Mouse (Mus musculus): ENCODE data around the gene Tmem135.
A peak's percentile ranks its signal among the peaks of the same experiment; 100 is the strongest.
"Not testable (repeated sequence)": the region's sequence is repeated elsewhere in the genome, so short reads cannot be mapped to it uniquely, and the experiment has no call there.

The Tmem135 gene

DNA sequence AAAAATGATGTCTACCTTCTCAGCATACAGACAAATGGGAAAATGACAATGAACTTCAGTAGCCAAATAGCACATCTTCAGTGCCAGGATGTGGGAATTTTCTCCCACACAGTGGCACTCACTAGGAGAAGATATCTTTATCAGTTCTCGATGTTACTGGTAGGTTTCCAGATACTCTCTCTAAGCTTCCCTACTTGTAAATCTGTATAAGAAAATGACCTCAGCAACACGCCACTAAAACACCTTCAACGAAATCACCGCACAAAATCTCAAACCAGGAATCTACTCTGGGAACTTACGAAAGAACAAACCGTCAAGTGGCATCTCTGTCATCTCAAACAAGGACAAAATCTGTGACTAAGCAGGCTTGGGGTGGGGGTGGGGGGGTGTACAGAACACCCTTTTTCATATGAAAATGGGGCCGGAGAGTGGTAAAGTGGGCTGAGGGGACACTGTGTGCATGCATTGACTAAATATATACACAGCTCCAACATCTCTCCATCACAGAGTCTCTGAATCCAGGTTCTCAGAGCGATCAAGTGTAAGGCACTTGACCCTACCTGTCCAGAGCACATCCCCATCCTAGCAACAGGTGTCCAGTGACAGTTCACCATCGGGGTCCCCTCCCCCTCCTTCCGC lies 66.2 kb downstream of the Tmem135 start:
- DNase-seq (ENCODE audit: low read depth, low spot score), result no peak
- H3K36me3 ChIP-seq (ENCODE audit: control insufficient read depth, insufficient read depth, low read length, poor library complexity, severe bottlenecking), result no peaks in the 10 kb centered on the region
- no peaks in the 10 kb centered on the region for H3K27me3 ChIP-seq (ENCODE audit: control insufficient read depth, insufficient read depth, low read length, poor library complexity, severe bottlenecking)

- Histone ChIP-seq H3K36me3 (ENCODE audit: control insufficient read depth, insufficient read depth, low read length, poor library complexity, severe bottlenecking) (no peaks in the 10 kb centered on the region), H3K27me3 (ENCODE audit: control insufficient read depth, insufficient read depth, low read length, poor library complexity, severe bottlenecking) (no peaks in the 10 kb centered on the region)
- DNase-seq (ENCODE audit: low read depth, low spot score), result no peak
These were observed 67.6 kb downstream of the Tmem135 start for GRCm38 (mm10) chr7:89336434-89336833.

DNA sequence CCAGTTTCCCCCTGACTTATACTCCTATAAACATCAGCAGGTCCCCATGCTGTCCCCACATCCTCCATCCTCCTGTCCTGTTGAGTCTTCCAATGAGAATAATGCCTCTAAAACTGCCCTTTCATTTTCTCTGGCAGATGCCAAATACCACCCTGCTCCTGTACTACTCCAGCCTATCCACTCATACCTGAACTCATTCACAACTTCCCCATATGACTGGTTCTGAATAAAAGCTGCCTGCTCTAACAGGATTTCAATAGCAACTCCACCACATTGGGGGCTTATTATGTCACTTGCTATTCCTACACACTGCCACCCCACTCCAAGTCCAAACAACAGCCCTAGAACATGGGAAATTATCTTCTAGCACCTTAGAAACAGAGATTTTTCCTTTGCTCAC lies 68.7 kb downstream of the Tmem135 start:
- Histone ChIP-seq H3K27me3 (ENCODE audit: control insufficient read depth, insufficient read depth, low read length, poor library complexity, severe bottlenecking) (no peaks in the 10 kb centered on the region), H3K36me3 (ENCODE audit: control insufficient read depth, insufficient read depth, low read length, poor library complexity, severe bottlenecking) (no peaks in the 10 kb centered on the region)
- DNase-seq (ENCODE audit: low read depth, low spot score), result no peak

GRCm38 (mm10) chr7:89329896-89330295 lies 74.1 kb downstream of the Tmem135 start:
- DNase-seq (ENCODE audit: low read depth, low spot score), result no peak
- Histone ChIP-seq H3K27me3 (ENCODE audit: control insufficient read depth, insufficient read depth, low read length, poor library complexity, severe bottlenecking) (no peaks in the 10 kb centered on the region), H3K36me3 (ENCODE audit: control insufficient read depth, insufficient read depth, low read length, poor library complexity, severe bottlenecking) (no peaks in the 10 kb centered on the region)

GRCm38 (mm10) chr7:89327731-89328130 lies 76.3 kb downstream of the Tmem135 start:
- Histone ChIP-seq H3K36me3 (ENCODE audit: control insufficient read depth, insufficient read depth, low read length, poor library complexity, severe bottlenecking) (no peaks in the 10 kb centered on the region), H3K27me3 (ENCODE audit: control insufficient read depth, insufficient read depth, low read length, poor library complexity, severe bottlenecking) (no peaks in the 10 kb centered on the region)
- no peak for DNase-seq (ENCODE audit: low read depth, low spot score)

DNA sequence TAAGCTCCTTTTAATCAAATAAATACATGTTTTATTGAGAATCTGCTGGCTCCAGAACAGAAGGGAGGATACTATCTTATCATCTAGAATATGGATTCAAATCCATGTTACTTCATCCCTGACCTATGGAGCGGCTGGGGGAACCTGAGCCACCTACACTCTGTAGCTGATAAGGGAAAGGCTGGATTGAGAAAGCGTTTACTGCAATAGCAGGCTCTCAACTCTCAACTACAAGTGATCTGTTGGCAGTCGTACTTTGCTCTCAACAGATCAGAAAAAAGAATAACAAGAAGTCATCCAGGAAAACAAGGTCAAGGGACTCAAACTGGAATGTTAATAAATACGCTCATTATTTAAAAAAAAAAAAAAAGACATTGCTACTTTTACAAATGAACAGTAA lies 77.3 kb downstream of the Tmem135 start:
- H3K27me3 ChIP-seq (ENCODE audit: control insufficient read depth, insufficient read depth, low read length, poor library complexity, severe bottlenecking), result no peaks in the 10 kb centered on the region
- DNase-seq (ENCODE audit: low read depth, low spot score), result no peak
- H3K36me3 ChIP-seq (ENCODE audit: control insufficient read depth, insufficient read depth, low read length, poor library complexity, severe bottlenecking), result no peaks in the 10 kb centered on the region

GRCm38 (mm10) chr7:89326202-89326601 lies 77.8 kb downstream of the Tmem135 start:
- Histone ChIP-seq H3K36me3 (ENCODE audit: control insufficient read depth, insufficient read depth, low read length, poor library complexity, severe bottlenecking) (no peaks in the 10 kb centered on the region), H3K27me3 (ENCODE audit: control insufficient read depth, insufficient read depth, low read length, poor library complexity, severe bottlenecking) (no peaks in the 10 kb centered on the region)
- DNase-seq (ENCODE audit: low read depth, low spot score), result no peak

GRCm38 (mm10) chr7:89322741-89323140 lies 81.3 kb downstream of the Tmem135 start:
- DNase-seq (ENCODE audit: low read depth, low spot score); H3K27me3 ChIP-seq (ENCODE audit: control insufficient read depth, insufficient read depth, low read length, poor library complexity, severe bottlenecking); H3K36me3 ChIP-seq (ENCODE audit: control insufficient read depth, insufficient read depth, low read length, poor library complexity, severe bottlenecking): not testable (repeated sequence)

DNA sequence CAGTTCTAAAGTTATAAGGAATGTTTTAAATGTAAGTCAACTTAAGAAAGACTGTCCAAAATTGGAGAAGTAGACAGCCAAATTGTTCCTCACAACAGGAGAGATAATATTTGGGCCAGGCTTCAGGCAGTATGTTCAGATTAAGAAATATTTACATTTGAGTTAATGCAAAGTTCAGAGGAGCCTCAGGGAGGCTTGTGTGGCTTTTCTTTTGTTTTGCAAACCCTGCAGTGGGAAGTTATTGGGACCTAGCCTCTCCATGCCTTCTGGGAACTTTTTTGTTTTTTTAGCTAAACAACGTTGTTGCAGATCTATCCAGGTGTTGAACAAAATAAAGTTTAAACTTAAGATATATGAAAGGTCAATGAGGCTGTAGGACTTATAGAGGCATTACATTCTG lies 84.7 kb downstream of the Tmem135 start:
- H3K36me3 ChIP-seq (ENCODE audit: control insufficient read depth, insufficient read depth, low read length, poor library complexity, severe bottlenecking), result no peaks in the 10 kb centered on the region
- H3K27me3 ChIP-seq (ENCODE audit: control insufficient read depth, insufficient read depth, low read length, poor library complexity, severe bottlenecking), result no peaks in the 10 kb centered on the region
- no peak for DNase-seq (ENCODE audit: low read depth, low spot score)

GRCm38 (mm10) chr7:89317088-89317487 lies 86.9 kb downstream of the Tmem135 start:
- not testable (repeated sequence) for H3K27me3 ChIP-seq (ENCODE audit: control insufficient read depth, insufficient read depth, low read length, poor library complexity, severe bottlenecking); DNase-seq (ENCODE audit: low read depth, low spot score); H3K36me3 ChIP-seq (ENCODE audit: control insufficient read depth, insufficient read depth, low read length, poor library complexity, severe bottlenecking)

- DNase-seq (ENCODE audit: low read depth, low spot score), result no peak
- Histone ChIP-seq H3K27me3 (ENCODE audit: control insufficient read depth, insufficient read depth, low read length, poor library complexity, severe bottlenecking) (no peaks in the 10 kb centered on the region), H3K36me3 (ENCODE audit: control insufficient read depth, insufficient read depth, low read length, poor library complexity, severe bottlenecking) (no peaks in the 10 kb centered on the region)
These were observed 87.9 kb downstream of the Tmem135 start for GRCm38 (mm10) chr7:89316112-89316511.

- H3K27me3 ChIP-seq (ENCODE audit: control insufficient read depth, insufficient read depth, low read length, poor library complexity, severe bottlenecking), result no peaks in the 10 kb centered on the region
- no peak for DNase-seq (ENCODE audit: low read depth, low spot score)
- H3K36me3 ChIP-seq (ENCODE audit: control insufficient read depth, insufficient read depth, low read length, poor library complexity, severe bottlenecking), result no peaks in the 10 kb centered on the region; the same call in 1 of the 2 replicates
These were observed 92.5 kb downstream of the Tmem135 start for GRCm38 (mm10) chr7:89311555-89311954.

- peaks cover 4% of the 10 kb centered on the region for H3K36me3 ChIP-seq (ENCODE audit: control insufficient read depth, insufficient read depth, low read length, poor library complexity, severe bottlenecking)
- H3K27me3 ChIP-seq (ENCODE audit: control insufficient read depth, insufficient read depth, low read length, poor library complexity, severe bottlenecking), result no peaks in the 10 kb centered on the region
- DNase-seq (ENCODE audit: low read depth, low spot score), result no peak
These were observed 95.1 kb downstream of the Tmem135 start for GRCm38 (mm10) chr7:89308926-89309325.

DNA sequence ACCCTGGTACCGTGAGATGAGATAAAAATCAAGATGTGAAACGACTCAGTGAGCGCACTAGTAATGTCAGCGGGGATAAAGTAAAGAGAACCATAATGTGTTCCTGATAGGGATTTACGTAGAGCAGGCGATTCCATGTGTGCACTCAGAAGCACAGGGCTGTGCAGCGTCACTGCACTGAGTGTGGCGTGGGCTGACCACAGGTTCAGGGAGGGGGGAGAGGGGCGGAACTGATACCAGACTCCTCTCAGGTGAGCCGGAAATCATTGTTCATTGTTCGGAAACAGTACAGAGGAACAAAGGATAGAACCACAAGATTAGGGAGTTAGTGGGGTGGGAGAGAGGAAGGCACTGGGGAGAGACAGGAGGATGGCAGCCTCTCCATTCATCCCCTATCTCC lies 95.8 kb downstream of the Tmem135 start:
- Histone ChIP-seq H3K27me3 (ENCODE audit: control insufficient read depth, insufficient read depth, low read length, poor library complexity, severe bottlenecking) (no peaks in the 10 kb centered on the region), H3K36me3 (ENCODE audit: control insufficient read depth, insufficient read depth, low read length, poor library complexity, severe bottlenecking) (peaks cover 4% of the 10 kb centered on the region)
- peak; percentile 53 for DNase-seq (ENCODE audit: low read depth, low spot score)

- H3K36me3 ChIP-seq (ENCODE audit: control insufficient read depth, insufficient read depth, low read length, poor library complexity, severe bottlenecking), result peaks cover 4% of the 10 kb centered on the region
These were observed 97.2 kb downstream of the Tmem135 start for GRCm38 (mm10) chr7:89306831-89307230.

DNA sequence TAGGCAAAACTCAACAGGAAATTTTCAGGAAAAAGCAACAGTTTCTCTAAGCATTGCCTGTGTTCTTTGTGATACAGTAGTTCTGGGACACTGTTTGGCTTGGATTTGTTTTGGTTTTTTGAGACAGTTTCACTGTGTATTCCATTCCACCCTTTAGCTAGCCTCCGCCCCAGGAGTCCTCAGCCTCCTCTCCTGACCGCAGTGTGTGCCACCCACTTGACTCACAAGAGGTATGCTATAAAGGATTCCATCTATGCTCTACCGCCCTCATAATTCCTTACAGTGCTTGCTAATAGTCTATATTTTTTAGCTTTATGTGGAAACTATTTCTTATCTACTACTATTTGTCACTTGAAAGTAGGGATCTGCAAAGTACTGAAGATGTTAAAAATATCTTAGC lies 99.1 kb downstream of the Tmem135 start:
- no peak for DNase-seq (ENCODE audit: low read depth, low spot score)
- H3K36me3 ChIP-seq (ENCODE audit: control insufficient read depth, insufficient read depth, low read length, poor library complexity, severe bottlenecking), result peaks cover 4% of the 10 kb centered on the region

More at GRCm38 (mm10) chr7:89306831-89307230, 97.2 kb downstream of the Tmem135 start:
- DNase-seq (ENCODE audit: low read depth, low spot score), result no peak
- no peaks in the 10 kb centered on the region for H3K27me3 ChIP-seq (ENCODE audit: control insufficient read depth, insufficient read depth, low read length, poor library complexity, severe bottlenecking)

More for the DNA sequence above, 99.1 kb downstream of the Tmem135 start:
- no peaks in the 10 kb centered on the region for H3K27me3 ChIP-seq (ENCODE audit: control insufficient read depth, insufficient read depth, low read length, poor library complexity, severe bottlenecking)
